Mouse (Mus musculus): ENCODE data around the gene Acox2.
"Not testable (repeated sequence)": the region's sequence is repeated elsewhere in the genome, so short reads cannot be mapped to it uniquely, and the experiment has no call there.

The Acox2 gene

DNA sequence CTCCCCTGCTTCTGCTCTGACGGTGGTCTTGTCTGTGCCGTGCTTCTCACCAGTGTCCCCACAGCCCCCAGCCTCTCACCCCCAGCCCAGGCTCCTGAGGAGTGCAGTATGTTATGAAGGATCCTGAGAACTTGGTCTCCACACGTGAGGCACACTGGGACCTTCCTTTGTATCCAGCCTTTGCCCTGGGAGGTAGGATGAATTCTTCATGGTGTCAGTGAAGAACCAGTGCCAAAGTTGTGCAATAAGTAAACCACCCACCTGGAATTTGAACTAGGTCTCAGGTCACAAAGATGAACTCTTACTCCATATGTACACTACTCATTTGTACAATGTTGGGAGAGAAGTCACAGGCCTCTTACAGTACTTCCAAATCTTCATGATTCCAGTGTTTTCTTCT is at the start of gene Acox2:
Gene Acox2 (minus strand): TSS at position 188 of the 400 bp plus-strand sequence.
- no peak for DNase-seq (ENCODE audit: low spot score in 2 of 2)

DNA sequence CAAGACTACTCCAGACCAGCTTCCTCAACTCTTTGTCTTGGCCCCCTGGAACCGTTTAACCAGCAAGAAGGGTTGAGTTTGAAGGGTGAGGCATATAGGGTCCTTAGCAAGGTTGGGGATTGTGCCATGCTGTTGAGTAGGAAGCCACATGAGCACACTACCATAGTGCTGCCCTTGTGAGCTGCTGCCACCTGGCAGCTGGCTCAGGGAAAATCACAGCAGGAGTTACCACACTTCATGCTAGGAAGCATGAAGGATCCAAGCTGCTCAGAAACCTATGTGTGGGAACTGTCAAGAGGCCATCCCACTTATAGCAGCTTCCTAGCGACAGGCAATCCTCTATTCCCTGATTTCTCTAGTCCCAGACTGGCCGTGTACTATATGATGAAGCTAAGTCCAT is 49.5 kb upstream of the Acox2 start:
- no peak for DNase-seq (ENCODE audit: low spot score in 2 of 2)

DNA sequence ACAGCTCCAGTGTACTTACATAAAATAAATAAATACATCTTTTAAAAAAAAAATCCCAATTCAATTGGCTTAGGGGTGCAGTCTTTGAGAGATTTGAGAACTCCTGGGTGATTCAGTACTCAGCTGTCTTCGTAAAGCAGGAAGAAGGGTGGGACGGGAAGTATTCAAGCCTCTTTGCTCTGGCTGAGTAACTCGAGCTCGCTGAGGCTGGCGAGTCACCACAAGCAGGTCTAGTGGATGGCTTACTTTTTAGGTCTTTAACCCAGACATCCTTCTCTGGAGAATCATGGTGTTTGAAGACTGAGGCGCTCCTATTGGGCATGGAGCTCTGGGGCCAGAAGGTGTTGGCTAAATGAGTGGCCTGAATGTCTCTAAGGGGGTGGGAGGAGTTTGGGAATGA is 47.7 kb upstream of the Acox2 start:
- DNase-seq (ENCODE audit: low spot score in 2 of 2), result no peak

DNA sequence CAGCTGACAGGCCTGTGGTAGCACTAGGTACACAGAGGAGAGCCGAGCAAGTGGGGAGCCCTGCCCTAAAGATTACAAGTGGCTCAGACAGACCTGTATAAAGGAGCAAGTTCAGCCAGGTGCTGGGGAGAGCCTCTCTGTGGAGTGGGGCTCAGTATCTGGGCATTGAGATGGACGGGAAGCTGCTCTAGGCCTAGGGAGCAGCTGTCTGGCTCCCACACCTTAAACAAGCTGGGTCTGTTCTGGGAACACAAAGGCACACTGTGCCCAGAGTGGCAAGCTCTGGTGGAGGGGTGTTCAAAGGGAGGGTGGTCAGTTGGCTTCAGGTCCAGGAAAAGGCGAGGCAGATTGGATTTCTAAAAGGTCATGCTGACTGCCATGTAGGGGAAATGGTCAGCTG is 45.9 kb upstream of the Acox2 start:
- no peak for DNase-seq (ENCODE audit: low spot score in 2 of 2)

DNA sequence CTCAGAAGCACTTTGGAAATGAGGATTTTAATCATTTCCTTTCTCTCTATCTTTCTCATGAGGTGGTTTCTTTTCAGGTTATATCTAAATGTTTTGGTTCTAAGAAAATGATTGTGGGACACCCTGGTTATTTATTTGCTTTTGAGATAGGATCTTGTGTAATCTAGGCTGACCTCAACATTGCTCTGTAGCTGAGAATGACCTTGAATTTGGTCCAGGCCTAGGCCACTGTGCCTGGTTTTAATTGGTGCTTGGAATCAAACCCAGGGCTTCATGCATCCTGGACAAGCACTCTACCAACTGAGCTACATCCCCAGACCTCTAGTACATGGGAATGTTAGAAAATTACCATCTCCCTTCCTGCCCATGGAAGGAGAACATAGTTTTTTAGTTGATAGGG is 44.9 kb upstream of the Acox2 start:
- DNase-seq (ENCODE audit: low spot score in 2 of 2), result no peak

DNA sequence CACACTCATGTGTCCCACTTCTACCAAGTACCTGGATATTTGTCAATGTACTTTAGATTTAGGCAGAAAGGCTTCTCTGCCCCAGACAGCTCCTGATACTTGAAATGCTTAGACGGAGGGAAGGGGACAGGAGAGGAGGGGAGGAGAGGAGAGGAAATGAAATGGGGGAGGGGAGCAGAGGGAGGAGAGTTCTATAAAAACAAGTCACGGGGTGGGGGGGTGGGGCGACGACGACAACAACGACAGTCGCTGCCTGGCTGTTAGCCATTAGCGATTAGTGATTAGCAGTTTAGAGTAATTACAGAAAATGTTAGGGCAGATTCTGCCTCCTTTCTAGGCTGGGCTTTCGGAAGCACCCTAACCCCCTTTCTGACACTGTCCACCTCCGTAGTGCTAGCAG is 43.5 kb upstream of the Acox2 start:
- DNase-seq (ENCODE audit: low spot score in 2 of 2), result no peak

DNA sequence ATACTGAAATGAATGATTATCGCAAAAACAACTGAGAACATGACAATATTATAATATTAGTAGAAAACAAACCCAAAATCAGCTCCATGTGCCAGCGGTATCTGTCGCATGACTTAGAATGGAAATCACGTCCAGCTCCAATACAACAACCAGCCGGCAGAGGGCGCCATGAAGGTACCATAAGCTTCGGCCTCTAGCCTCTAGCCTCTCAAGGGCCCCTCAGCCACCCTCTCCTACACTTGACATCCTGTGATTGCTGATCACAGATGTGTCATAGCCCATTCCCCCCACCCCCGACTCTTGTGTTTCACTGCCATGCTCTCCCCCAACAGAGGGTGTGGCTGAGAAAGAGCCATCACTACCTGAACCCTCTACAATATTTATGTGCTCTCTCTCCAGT is 41.1 kb upstream of the Acox2 start:
- DNase-seq (ENCODE audit: low spot score in 2 of 2), result peak; percentile 11 to 70

DNA sequence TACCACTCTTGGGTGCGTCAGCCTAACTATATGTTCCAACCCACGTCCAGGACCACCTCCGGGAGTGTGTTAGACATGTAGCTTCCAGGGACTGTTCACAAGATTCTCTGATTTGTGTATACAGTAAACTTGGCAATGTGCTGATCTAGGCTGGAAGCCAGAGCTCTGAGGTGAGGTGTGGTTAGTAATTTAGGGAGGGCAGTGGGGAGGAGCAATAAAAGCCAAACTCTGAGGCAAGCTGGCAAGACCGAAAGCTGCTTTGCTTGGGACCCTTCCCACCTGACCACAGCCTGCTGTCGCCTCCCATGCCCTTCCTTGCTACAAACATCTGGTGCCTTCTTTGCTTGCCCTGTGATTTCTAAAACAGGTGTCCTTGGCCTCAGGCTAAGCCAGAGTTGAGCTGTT is 38.7 kb upstream of the Acox2 start:
- DNase-seq (ENCODE audit: low spot score in 2 of 2), result no peak

DNA sequence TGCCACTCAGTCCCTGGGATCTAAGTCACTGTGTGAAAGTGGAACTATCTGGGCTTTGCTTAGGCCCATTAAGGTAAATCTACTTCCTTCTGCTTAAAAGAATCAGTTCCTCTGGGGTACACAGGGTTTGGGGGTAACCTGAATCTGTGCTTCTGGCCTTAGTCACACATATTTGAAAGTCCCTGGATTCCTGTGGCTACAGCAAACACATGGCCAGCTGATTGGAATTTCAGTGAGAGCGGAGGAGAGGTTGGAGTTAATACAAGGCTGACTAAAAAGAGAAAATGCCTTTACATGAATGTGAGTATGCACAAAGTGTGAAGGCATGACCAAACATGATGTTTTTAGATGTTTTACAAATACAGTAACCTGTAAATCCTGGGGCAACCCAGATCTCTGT is 35.1 kb upstream of the Acox2 start:
- no peak for DNase-seq (ENCODE audit: low spot score in 2 of 2)

DNA sequence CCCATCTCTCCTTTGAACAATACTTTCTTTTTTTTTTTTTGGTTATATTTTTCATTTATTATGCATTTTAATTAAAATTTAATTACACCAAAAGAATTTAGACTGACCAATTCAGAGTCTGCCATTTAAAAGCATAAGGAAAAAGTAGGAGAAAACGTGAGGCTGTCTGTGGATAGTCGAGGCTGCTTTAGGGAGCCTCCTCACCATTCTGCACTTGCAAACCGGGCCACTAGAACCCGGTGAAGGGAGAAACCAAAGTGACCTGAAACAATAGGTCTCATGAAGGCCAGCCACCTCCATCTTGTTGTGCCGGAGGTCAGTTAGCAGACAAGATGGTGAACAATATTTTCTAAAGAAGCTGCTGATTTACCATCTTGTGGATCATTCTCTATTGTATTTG is 27.4 kb upstream of the Acox2 start:
- DNase-seq (ENCODE audit: low spot score in 2 of 2), result peak; percentile 28 to 44

DNA sequence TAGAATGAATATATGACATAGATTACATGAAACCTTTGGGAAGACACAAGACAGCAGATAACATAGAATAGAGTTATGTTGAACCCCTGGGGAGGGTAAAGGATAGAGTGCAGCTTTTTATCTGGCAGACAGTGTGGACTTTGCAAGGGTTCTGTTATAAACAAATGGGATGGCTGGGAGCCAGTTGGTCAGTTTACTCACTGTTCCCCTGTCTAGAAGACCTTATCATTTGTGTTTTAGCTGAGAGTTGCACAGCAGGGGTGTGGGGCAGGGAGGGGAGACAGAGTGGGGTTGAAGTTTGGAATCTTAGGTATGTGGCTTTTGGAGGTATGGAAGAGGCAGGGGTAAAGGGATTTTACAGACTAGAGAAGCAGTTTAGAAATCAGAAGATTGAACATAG is 24.6 kb upstream of the Acox2 start:
- no peak for DNase-seq (ENCODE audit: low spot score in 2 of 2)

DNA sequence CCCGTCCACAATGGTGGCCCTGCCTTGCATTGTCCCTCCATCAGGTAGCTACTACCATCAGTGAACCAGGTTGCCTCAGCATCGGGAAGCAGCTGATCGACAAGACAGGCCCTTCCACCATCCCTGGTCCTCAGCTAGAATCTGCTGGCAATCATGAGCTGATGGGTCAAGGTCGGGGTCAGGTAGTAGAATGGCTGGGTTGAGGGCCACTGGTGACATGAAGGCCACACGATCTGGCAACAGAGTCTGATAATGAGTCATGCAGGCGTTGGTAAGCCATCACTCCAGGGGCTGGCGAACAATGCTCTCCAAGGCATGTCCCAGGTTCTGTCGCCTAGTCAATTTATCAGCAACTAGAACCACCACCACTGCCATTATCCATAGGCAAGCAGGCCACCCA is 12.1 kb upstream of the Acox2 start:
- not testable (repeated sequence) for DNase-seq (ENCODE audit: low spot score in 2 of 2)

DNA sequence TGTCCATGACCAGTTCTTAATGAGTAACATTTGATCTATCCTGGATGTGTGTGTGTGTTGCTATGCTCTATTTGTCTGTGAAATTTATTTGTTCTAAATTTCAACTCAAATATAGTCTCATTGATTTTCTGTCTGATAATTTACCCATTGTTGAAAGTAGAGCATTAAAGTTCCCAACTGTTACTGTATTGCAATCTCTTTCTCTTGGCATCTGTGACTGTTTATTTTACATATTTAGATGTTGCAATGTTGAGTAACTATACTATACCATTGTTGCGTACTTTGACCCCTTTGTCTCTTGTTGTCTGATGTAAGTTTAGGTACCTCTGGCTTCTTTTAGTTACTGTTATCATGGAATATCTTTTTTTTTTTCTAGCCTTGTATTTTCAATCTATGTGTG is 5.2 kb upstream of the Acox2 start:
- DNase-seq (ENCODE audit: low spot score in 2 of 2), result no peak

DNA sequence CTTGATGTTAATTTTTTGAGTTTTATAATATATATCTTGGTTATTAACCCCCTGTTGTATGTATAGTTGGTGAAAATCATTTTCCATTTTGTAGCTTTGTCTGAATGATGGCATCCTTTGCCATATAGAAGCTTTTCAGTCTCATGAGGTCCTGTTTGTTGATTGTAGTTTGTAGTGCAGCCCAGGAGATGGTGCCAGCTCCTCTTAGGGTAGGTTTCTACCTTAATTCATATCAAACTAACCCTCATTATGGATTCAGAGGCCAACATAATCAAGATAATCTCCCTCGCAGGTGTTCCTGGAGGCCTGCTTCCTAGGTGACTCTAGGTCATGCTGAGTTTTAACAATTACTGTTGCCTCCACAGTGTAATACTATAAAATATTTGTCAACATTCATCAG is 3.1 kb upstream of the Acox2 start:
- DNase-seq (ENCODE audit: low spot score in 2 of 2), result no peak

DNA sequence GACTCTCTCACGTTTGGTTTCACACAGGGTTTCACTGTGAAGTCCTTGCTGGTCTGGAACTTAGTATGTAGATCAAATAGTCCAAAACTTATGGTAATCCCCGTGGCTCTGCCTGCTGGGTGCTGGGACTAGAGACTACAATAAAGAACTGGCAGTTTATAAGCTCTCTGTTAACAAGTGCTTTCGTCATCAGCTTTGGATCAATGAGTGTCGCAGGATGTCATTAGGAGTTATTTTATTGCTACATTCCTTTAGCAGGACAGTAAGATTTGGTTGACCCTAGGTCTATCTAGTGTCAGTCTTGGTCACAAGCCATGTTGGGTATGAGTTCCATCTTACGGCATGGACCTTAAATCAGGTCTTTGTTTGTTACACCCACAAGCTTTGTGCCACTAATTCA is 1.1 kb upstream of the Acox2 start:
- DNase-seq (ENCODE audit: low spot score in 2 of 2), result no peak

DNA sequence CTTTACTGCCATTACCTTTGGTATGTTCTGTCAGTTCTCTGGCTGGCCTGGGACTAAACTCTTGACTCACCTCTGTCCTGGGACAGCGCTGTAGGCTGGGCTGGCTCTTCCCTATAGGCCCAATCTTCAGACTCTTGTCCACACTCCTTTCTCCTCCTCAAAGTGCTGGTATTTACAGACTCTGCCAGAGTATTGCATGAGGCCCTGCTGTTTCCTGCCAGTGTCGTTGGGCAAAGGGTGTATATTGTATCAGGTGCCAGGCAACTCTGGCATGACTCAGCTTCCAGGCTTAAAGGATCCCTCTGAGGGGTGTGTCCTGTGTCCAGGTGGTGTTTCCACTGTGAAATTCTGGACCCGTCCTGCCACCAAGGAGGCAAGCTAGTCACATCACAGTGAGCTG is 401 bp downstream of the Acox2 start:
- DNase-seq (ENCODE audit: low spot score in 2 of 2), result no peak

DNA sequence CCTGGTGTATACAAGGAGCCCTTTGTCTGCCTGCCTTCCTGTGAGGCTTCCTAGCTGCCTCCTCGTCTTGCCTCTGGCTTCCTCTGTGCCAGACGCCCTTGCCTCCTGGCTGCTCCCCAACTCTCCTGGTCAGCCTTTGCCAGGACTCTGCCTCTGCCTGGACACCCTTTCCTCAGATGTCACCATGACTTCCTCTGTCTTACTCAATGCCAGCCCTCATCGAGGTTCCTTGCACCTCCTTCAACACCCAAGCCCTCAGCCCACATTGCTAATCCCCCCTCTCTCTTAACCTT is 872 bp downstream of the Acox2 start:
- DNase-seq (ENCODE audit: low spot score in 2 of 2), result no peak

DNA sequence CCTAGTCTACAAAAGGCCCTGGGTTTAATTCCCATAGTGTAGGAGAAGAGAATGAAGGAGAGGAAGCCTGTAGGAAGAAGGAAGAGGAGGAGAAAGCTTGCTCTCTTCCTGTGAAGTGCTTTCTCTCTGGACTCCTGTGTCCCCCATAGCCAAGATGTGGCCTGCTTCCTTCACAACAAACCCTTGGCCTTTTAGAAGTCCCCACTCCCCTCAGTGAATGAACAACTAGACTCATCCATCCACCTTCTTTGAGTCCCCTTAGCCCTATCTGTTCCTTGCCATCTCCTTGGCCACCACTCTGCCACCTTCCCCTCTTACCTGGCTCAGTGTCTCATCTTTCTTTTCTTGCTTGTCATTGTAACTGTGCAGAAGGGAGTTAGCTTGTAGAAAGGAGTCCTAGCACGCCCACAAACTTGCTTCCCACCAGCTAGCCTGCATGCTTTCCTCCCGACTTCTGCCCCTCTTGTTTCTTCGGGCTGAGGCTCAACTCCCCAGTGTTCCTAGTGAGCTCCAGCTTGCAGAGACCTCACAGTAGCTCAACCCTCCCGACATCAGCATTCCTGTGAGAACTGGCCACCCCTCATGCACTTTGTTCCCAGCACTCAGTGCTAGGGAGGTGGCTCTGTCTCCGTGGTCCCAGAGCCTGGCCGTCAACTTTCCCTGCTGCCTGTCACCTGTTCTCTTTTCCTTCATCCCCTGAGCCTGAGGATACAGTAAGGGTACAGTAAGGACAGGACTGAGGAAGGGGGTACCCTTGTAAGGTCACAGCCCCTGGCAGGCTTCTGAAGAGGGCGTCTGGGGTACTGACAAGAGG is 1.4 kb downstream of the Acox2 start:
- no peak for DNase-seq (ENCODE audit: low spot score in 2 of 2)

DNA sequence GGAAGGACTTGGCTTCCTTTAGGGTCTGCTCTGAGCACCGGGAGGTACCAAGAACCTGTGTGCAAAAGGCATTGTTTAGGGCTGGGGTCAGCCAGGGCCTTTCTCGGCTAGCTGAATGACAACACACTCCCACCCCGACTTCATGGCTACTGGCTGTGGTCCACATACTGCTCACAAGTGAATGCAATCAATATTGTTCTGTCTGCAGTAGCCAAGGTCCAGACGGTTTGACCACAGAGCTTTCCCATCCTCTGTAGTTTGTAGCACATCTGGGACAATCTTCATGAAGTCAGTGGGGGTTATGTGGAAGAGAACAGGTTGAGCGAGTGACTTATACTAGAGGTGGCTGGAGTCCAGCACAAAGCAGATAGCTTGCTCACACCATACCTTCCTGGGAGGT is 2.3 kb downstream of the Acox2 start:
- DNase-seq (ENCODE audit: low spot score in 2 of 2), result no peak

DNA sequence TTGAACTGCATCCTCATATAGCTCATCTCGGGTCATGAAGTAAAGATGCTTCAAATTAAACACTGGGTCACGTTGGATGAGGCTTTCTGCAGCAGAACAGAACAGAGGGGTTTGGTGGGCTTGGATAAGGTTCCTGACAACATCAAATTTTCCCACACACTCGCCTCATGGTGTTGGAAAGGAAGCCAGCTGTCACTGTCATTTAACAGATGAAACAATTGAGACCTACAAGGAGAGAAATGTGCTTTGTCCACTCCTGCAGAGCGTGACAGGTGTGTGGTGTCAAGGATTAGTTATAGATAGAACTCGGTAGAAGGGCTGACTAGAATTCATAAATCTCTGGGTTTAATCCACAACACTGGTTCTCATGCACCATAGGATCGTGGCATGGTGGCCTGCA is 3.1 kb downstream of the Acox2 start:
- no peak for DNase-seq (ENCODE audit: low spot score in 2 of 2)

DNA sequence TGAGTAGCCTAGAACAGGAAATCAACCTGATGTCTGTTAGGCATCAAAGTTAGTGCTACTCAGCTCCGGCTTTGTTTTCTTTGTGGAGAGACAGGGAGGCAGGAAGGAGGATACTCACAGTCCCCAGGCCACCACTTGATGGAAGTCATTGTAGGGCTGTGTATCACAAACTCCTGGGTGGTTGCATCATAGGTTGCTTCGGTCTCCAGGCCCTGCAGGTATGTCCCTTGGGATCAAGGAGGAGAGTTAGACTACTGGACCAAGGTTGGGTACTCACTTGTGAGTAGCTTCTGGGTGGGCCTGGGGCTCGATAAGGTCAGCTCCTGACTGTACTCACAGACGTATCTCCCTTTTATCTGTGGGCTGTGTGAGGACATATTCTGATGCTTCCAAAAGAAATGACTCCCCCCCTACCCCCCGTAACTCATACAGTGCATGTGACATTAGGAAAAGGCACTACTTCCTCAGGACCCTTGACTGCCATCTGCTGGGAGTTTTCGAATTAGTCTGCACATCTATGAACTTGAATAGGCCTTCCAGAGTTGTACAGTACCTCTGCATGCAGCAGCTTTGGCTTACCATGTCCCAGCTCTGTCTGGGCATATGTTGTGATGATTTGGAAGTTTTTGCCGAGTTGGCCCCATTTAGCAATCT is 4.0 kb downstream of the Acox2 start:
- peak in 1 of 2 experiments; percentile 73 for DNase-seq (ENCODE audit: low spot score in 2 of 2)

DNA sequence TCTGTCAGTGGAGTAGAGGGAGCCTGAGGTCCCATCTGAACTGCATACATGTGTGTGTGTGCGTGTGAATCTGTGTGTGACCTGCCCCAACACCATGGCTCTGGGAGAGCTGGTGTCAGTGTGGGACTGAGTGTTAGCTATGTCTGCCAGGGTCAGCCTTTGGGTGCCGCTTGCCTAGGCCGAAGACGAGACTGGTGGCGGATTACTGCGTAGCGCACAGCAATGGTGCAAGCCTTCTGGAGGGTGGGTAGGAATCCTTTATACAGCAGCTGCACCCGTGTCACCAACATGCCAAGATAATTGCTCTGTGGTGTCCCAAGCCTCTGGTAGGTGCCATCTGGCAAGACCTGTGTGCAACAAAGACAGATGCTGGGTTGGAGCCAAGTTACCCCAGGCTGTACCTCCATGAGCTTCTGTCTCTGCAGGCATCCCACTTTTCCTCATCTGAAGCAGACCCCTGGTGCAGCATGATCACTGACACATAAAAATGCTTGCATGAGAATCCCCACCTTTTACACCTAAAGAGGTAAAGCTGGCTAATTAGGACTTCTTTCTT is 7.7 kb downstream of the Acox2 start:
- no peak for DNase-seq (ENCODE audit: low spot score in 2 of 2)

DNA sequence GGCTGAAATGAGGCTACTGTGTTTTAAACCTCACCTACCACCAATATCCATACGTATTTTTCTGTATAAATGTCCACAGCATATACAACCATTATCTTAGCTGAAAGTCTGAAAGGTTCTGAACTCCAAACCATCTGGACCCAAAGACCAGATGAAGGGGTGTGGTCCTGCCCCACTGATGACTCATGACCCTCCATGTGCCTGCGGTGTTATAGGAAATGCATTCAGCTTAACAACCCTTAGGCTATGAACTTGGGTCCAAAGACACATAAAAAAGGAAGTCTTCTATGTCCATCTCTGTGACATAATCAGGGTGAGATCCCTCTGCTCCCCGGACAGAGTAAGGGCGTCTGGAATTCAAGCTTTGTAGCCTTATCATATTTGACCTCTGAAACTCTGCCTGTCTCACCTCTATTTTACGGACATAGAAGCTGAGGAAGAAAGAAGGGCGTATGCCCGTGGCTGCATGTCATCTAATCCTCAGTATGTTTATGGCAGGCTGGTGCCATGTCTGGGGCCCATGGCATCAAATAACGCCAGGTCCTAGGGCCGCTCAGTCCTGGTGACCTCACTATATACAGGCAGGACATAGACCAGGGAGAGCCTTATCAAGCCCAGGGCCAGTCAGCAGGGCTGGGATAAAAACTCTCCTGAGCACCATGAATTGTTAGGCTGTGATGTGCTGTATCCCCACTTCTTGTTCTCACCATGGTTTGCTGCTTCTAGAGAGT is 8.8 kb downstream of the Acox2 start:
- DNase-seq (ENCODE audit: low spot score in 2 of 2), result no peak

All from spleen, postnatal 10 days (tissue).